Mouse (Mus musculus) megakaryocyte, embryonic 14.5 days (primary cell): Measurements from ENCODE around the gene Prr14l. TPM values are rescaled to one million over a fixed set of nuclear protein-coding genes. Genes with fewer than 3 reads are reported as not detected.
"Not testable (repeated sequence)": the region's sequence is repeated elsewhere in the genome, so short reads cannot be mapped to it uniquely, and the experiment has no call there.

Experiments
- H3K27me3 ChIP-seq: replicated peaks from 2 replicates; pipeline ENCODE3; 2012; ENCODE audit warnings: inconsistent platforms
- H3K36me3 ChIP-seq: replicated peaks from 2 replicates; pipeline ENCODE3; 2012; ENCODE audit warnings: low read length, inconsistent platforms, mixed read lengths
- H3K4me1 ChIP-seq: 2 replicates; pipeline ENCODE4 v1.6.1; 2012; ENCODE audit warnings: inconsistent platforms
- H3K4me3 ChIP-seq: replicated peaks from 2 replicates; pipeline ENCODE3; 2012; ENCODE audit warnings: moderate library complexity, mild to moderate bottlenecking, inconsistent platforms
- H3K9me3 ChIP-seq: 2 replicates; pipeline ENCODE4 v1.6.1; 2012; ENCODE audit warnings: inconsistent platforms
- FLI1 ChIP-seq: IDR thresholded peaks from 2 replicates; pipeline ENCODE4 v1.6.1; 2012; ENCODE audit warnings: low read length, inconsistent platforms, mixed read lengths
- GATA1 ChIP-seq: IDR thresholded peaks from 3 replicates; pipeline ENCODE4 v1.6.1; 2012; ENCODE audit warnings: mixed read lengths, low read length, inconsistent platforms, borderline replicate concordance
- polyA plus RNA-seq: library from polyadenylated mRNA; stranded (reverse); fragments of >175 nt; gene quantifications from 2 replicates; pipeline ENCODE4 v1.2.3, GENCODE M21; 2012; ENCODE audit warnings: low replicate concordance; ENCODE audit not compliant: insufficient read depth

Gene Prr14l
- polyA plus RNA-seq, 1 experiment, result 1.3 TPM

GRCm38 (mm10) chr5:32815396-32815795, 38.7 kb downstream of the Prr14l start:
- Histone ChIP-seq H3K4me3 (no peak overlapping the region), H3K36me3 (peaks cover 90% of the 10 kb centered on the region), H3K4me1 (peaks cover 4% of the 10 kb centered on the region; the same call in 1 of the 2 replicates), H3K27me3 (no peaks in the 10 kb centered on the region), H3K9me3 (no peaks in the 10 kb centered on the region)
- TF ChIP-seq FLI1, result no peak
- TF ChIP-seq GATA1, result no peak

DNA sequence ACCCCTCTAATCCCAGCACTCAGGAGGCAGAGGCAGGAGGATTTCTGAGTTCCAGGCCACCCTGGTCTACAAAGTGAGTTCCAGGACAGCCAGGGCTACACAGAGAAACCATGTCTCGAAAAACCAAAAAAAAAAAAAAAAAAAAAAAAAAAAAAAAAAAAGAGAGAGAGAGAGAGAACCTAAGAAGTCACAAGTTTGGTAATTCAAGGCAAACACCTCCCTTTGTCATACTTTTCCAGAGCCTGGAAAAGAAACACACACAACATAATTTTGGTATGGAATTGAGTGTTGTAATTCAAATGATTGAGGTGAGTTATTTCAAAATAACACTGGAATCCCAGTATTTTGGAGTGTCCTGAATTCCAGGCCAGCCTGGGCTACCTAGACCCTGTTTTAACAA, 67.6 kb downstream of the Prr14l start:
- H3K9me3 ChIP-seq, H3K27me3 ChIP-seq, H3K4me3 ChIP-seq: not testable (repeated sequence)
- peaks cover 36% of the 10 kb centered on the region for H3K36me3 ChIP-seq
- H3K4me1 ChIP-seq, result peaks cover 13% of the 10 kb centered on the region

GRCm38 (mm10) chr5:32785313-32785915, 68.6 kb downstream of the Prr14l start, which contains the start of gene Pisd:
TSS of gene Pisd (minus strand) at chr5:32785646.
- no peak for TF ChIP-seq GATA1
- no peak for TF ChIP-seq FLI1
- H3K36me3 ChIP-seq, result peaks cover 27% of the 10 kb centered on the region
- no peaks in the 10 kb centered on the region for H3K9me3 ChIP-seq

GRCm38 (mm10) chr5:32784726-32785125, 69.3 kb downstream of the Prr14l start:
- Histone ChIP-seq H3K36me3 (peaks cover 23% of the 10 kb centered on the region), H3K9me3 (no peaks in the 10 kb centered on the region), H3K27me3 (no peaks in the 10 kb centered on the region), H3K4me1 (peaks cover 17% of the 10 kb centered on the region), H3K4me3 (peak overlapping the region; percentile 98)
- TF ChIP-seq FLI1 (no peak), GATA1 (no peak)

More at GRCm38 (mm10) chr5:32785313-32785915, 68.6 kb downstream of the Prr14l start, which contains the start of gene Pisd:
- H3K4me3 ChIP-seq, result peak within 1 kb of the TSS; percentile 98
- H3K4me1 ChIP-seq, result peaks cover 14% of the 10 kb centered on the region
- H3K27me3 ChIP-seq, result no peaks in the 10 kb centered on the region

- H3K9me3 ChIP-seq, result no peaks in the 10 kb centered on the region
- TF ChIP-seq GATA1, result no peak
- TF ChIP-seq FLI1, result no peak
- H3K4me1 ChIP-seq, result peaks cover 33% of the 10 kb centered on the region
- peaks cover 3% of the 10 kb centered on the region for H3K36me3 ChIP-seq
- H3K27me3 ChIP-seq, result no peaks in the 10 kb centered on the region
- no peak overlapping the region for H3K4me3 ChIP-seq
Observed at GRCm38 (mm10) chr5:32781596-32781995, 72.5 kb downstream of the Prr14l start.

DNA sequence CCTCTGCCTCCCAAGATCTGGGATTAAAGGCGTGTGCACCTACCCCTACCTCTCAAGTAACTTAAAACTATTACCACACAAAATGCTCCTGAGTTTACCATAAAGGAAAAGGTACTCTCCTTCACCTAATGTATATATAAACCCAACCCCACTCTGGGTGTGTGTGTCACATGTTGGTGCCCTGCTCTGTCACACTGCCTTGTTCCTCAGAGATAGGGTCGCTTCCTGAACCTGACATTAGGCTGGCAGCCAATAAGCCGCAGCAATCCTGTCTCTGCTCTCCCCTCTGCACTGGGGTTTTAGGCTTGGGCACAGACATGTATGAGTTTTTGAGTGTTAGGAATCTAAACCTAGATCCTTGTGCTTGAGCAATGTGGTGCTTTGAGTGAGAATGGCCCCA, 75.9 kb downstream of the Prr14l start:
- H3K4me1 ChIP-seq, result peaks cover 31% of the 10 kb centered on the region
- H3K36me3 ChIP-seq, result peaks cover 14% of the 10 kb centered on the region
- H3K27me3 ChIP-seq, result no peaks in the 10 kb centered on the region
- no peaks in the 10 kb centered on the region for H3K9me3 ChIP-seq
- H3K4me3 ChIP-seq, result no peak overlapping the region
- TF ChIP-seq FLI1, result no peak
- TF ChIP-seq GATA1, result no peak

DNA sequence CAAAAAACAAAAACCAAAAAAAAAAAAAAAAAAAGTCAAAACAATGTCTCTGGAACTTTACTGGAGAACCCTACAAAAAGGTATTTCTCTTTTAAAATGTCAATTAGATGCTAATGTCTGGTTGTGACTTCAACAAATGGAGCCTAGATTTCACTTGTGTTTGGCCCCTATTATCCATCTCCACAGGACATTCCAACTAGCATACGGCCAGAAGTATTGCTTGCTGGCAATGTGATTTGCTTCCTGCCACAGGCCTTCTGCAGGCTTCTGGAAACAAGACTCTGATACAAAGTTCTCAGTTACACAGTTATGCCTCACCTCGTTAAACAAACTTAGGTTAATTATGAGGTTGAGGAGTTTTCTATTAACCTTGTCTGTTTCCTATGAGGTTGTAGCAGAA, 81.7 kb downstream of the Prr14l start:
- H3K36me3 ChIP-seq, result peaks cover 28% of the 10 kb centered on the region
- TF ChIP-seq GATA1 (no peak), FLI1 (no peak)
- H3K9me3 ChIP-seq, result no peaks in the 10 kb centered on the region
- no peaks in the 10 kb centered on the region for H3K27me3 ChIP-seq
- peaks cover 23% of the 10 kb centered on the region for H3K4me1 ChIP-seq
- H3K4me3 ChIP-seq, result no peak overlapping the region

DNA sequence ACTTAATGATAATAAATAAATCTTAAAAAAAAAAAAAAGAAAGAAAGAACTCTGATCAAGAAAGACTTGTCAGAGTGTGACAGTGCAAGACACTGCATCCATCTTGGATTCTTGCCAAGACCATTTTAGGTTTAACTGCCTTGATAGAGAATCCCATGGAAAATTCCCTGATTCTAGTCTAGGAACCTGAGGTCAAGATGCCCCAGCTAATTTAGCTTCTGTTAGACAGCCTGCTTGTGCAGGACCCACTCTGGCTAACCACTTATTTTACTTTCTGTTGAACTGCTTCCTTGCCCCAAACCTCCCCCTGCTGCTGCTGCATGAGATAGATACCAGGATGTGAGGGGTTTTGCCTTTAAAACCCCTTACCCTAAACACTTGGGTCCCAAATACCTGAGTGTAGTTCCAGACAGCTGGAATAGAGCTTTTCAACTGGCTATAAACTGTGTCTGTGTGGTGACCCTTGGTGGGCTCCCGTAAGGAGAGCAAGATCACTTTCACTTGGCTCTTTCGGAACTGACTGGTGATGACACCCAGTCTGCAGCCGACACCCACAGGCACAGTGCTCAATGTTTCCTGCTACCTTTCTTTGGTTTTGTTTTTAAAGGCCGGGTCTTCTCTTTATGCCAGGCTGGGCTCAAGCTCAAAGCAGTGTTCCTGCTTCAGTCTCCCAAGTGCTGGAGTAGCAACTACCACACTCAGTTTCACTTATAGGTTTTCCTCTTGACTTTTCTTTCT, 86.3 kb downstream of the Prr14l start:
- Histone ChIP-seq H3K27me3 (no peaks in the 10 kb centered on the region), H3K9me3 (no peaks in the 10 kb centered on the region), H3K4me1 (peaks cover 13% of the 10 kb centered on the region), H3K36me3 (peaks cover 36% of the 10 kb centered on the region), H3K4me3 (no peak overlapping the region)
- TF ChIP-seq GATA1, result no peak
- TF ChIP-seq FLI1, result no peak

- H3K36me3 ChIP-seq, result peaks cover 35% of the 10 kb centered on the region
- TF ChIP-seq GATA1 (no peak), FLI1 (no peak)
- H3K9me3 ChIP-seq, result no peaks in the 10 kb centered on the region
- peaks cover 13% of the 10 kb centered on the region for H3K4me1 ChIP-seq
- no peaks in the 10 kb centered on the region for H3K27me3 ChIP-seq
- no peak overlapping the region for H3K4me3 ChIP-seq
Observed at GRCm38 (mm10) chr5:32767004-32767403, 87.1 kb downstream of the Prr14l start.

- Histone ChIP-seq H3K36me3 (peaks cover 24% of the 10 kb centered on the region), H3K9me3 (no peaks in the 10 kb centered on the region), H3K4me3 (no peak overlapping the region), H3K4me1 (peaks cover 15% of the 10 kb centered on the region; the same call in 1 of the 2 replicates), H3K27me3 (no peaks in the 10 kb centered on the region)
- TF ChIP-seq GATA1 (no peak), FLI1 (no peak)
Observed at GRCm38 (mm10) chr5:32761566-32762140, 92.4 kb downstream of the Prr14l start.
